Mouse (Mus musculus): ENCODE data around the gene Ccdc57. TPM values are rescaled to one million over a fixed set of nuclear protein-coding genes. Genes with fewer than 3 reads are reported as not detected.

The Ccdc57 gene
- 1 to 10 TPM; 1.7 to 1.8 TPM for total RNA-seq (2021)

GRCm38 (mm10) chr11:120932564-120933398, at the start of gene Ccdc57:
Ccdc57 (minus strand) TSS chr11:120932872.
- peak; percentile 91 to 95 for DNase-seq
- intact Hi-C loops (cut with DNase I), result no loop called here

DNA sequence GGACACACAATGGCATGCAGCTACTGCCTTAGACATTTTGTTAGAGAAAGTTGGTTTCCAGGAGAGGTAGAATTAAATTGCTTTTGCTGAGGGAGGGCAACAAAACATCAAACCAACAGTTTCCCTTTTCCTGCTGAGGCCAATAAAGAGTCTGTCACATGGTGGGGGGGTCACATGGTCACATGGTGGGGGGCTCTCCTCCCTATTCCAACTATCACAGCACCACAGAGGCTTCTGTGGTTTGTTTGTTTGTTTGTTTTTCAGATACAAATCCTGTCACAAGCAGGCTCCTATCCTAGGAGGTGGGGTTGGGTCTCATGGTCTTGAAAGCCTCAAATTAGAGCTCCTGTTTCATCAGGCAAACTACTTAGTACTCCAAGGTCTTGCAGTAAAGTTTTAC, 49.8 kb upstream of the Ccdc57 start:
- intact Hi-C loops (cut with DNase I), result no loop called here
- no peak for DNase-seq

DNA sequence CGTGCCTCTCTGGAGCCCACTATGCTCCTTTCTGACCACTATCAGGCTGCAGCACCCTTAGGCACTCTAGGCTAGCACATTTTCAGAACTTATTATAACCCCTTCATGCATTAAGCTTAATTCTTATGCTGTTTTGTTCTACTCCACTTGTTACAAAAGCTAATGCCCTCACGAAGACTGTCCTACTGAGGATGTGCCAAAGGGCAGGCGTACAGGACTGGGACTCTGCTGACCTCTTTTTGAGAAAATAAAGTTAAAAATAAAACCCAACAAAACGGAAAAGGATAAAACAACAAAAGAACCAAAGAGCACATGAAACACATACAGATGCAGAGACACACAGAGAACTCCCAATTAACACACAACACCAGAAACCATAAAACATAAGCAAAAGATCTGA, 49.0 kb upstream of the Ccdc57 start:
- no peak for DNase-seq
- intact Hi-C loops (cut with DNase I), result no loop called here

GRCm38 (mm10) chr11:120980427-120981035, 47.9 kb upstream of the Ccdc57 start:
- peak; percentile 44 to 50 for DNase-seq
- intact Hi-C loops (cut with DNase I), result no loop called here

DNA sequence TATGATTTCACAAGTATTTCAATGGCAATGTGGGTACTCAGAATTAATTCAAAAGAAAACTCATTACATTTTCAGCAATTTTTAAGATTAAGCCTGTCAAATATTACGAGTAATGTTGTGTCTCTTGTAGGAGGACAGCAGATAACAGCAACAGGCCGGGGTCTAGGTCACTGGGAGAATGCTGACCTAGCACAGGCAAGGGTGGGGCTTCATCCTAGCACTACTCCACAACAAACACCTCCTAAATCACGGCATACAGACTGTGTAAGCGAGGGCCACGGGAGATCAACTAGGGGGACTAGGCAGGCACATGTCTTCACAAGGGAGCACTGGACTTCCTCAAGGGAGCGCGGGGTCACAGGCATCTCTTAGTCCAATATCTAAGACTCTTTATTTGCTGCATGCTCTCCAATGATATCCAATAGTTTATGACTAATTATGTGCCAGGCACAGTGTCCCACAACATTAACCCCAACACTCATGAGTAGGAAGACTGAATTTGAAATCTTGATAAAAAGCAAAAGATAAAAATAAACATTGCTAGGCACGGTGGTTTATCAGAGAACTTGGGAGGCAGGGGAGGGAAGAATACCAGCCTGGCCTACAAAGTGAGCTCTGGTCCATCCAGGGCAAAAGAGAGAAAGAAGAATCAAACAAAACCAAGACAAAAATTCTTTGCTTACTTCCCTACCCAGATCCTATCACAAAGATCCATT, 47.2 kb upstream of the Ccdc57 start:
- intact Hi-C loops (cut with DNase I), result no loop called here
- no peak for DNase-seq

DNA sequence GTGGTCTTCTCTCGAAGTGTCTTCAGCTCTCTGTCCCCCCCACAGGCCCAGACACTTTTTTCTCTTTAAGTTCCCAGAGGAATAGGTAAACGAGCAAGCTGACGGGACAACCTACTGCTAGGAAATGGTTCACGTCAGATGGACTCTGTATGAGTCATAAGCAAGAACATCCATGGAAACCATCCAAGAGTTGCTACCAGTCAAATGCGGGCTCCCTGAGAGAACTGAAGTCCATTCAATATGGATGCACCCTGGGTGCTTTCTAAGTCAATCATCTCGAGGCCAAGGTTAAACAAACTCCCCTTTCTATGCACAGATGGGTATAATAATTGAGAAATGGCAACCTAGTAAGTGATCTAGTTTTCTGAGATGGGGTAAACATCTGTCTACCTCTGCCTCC, 40.6 kb upstream of the Ccdc57 start:
- intact Hi-C loops (cut with DNase I), result no loop called here
- no peak for DNase-seq

GRCm38 (mm10) chr11:120971237-120971636, 38.6 kb upstream of the Ccdc57 start:
- intact Hi-C loops (cut with DNase I), result no loop called here
- no peak for DNase-seq

GRCm38 (mm10) chr11:120969742-120970141, 37.1 kb upstream of the Ccdc57 start:
- DNase-seq, result no peak
- intact Hi-C loops (cut with DNase I), result no loop called here

DNA sequence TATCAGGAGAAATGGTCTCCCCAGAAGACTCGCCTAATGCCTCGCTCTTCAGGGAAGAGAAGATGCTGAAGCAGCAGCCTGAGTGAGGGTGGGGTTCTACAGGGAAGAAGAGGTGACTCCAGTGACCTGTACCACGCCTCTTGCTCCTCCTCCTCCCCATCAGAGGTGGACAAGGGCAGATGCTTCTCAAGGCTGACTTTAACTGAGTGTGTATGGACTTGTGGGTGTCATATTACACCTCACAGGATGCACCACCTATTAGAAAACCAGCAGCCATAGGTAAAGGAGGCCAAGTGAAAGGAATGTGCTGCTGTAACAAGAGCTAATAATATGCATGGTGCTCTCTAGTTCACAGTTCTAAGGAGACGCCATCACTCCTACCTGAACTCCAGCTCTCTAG, 32.9 kb upstream of the Ccdc57 start:
- intact Hi-C loops (cut with DNase I), result no loop called here

GRCm38 (mm10) chr11:120964195-120965157, 31.8 kb upstream of the Ccdc57 start:
- DNase-seq, result no peak
- intact Hi-C loops (cut with DNase I), result no loop called here

More for the DNA sequence above, 32.9 kb upstream of the Ccdc57 start:
- DNase-seq, result no peak

DNA sequence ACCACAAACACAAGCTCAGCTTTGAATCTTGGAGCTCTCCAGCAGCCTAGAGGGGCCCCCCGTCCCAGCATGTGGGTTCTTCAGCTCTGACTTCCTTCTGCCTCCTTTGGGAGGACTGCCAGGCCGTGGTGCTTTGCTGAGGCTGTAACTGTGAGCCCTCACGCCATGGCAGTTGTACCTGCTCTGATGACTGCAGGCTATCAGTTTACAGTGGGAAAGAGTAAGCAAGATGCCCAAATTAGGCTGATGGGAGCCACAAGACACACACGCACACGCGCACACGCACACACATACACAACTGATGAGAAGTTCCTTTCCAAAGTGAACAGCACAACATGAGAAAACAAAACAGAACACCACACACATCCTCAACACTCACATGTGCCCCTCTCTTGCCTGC, 30.2 kb upstream of the Ccdc57 start:
- no peak for DNase-seq
- intact Hi-C loops (cut with DNase I), result no loop called here

- no peak for DNase-seq
- intact Hi-C loops (cut with DNase I), result no loop called here
These were observed 29.5 kb upstream of the Ccdc57 start for GRCm38 (mm10) chr11:120962050-120962771.

GRCm38 (mm10) chr11:120961594-120961993, 28.9 kb upstream of the Ccdc57 start:
- no peak for DNase-seq
- intact Hi-C loops (cut with DNase I), result no loop called here

- intact Hi-C loops (cut with DNase I), result no loop called here
- no peak for DNase-seq
These were observed 27.6 kb upstream of the Ccdc57 start for GRCm38 (mm10) chr11:120960248-120960647.

GRCm38 (mm10) chr11:120959564-120959963, 26.9 kb upstream of the Ccdc57 start:
- intact Hi-C loops (cut with DNase I), result no loop called here
- DNase-seq, result no peak

- no peak for DNase-seq
- intact Hi-C loops (cut with DNase I), result no loop called here
These were observed 26.4 kb upstream of the Ccdc57 start for GRCm38 (mm10) chr11:120959066-120959465.

GRCm38 (mm10) chr11:120957731-120958257, 25.1 kb upstream of the Ccdc57 start:
- intact Hi-C loops (cut with DNase I), result no loop called here
- DNase-seq, result peak in 1 of 2 experiments; percentile 29

GRCm38 (mm10) chr11:120957052-120957451, 24.4 kb upstream of the Ccdc57 start:
- DNase-seq, result no peak
- intact Hi-C loops (cut with DNase I), result no loop called here

DNA sequence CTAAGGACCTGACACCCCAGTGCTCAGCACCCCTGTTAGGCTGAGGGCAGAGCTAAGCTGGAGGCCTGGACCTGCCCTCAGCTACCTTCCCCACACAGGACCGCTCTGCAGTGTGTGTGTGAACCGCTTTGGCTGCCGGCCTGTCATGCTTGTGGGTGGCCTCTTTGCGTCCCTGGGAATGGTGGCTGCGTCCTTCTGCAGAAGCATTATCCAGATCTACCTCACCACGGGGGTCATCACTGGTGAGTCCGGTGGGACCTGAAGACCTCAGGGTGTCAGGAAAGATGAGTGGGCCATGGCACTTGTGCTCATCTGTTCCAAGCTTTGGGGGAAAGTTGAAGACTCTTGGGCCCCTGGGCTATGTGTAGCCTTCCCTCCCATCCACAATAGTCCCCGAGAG, 23.0 kb upstream of the Ccdc57 start:
- no peak for DNase-seq
- intact Hi-C loops (cut with DNase I), result no loop called here

- intact Hi-C loops (cut with DNase I), result no loop called here
- no peak for DNase-seq
These were observed 22.3 kb upstream of the Ccdc57 start for GRCm38 (mm10) chr11:120954936-120955335.
